Mouse (Mus musculus) liver, embryonic 14.5 days (tissue): ENCODE measurements at regions not wholly inside any gene's neighbourhood (a gene's known extent, or its start where the extent isn't known, plus 50 kb on each side); places are given as distances from the start of the nearest gene placed in this dataset.

Experiments
- CTCF ChIP-seq: IDR thresholded peaks from 2 replicates; pipeline ENCODE4 v1.5.1; 2016; ENCODE audit warnings: antibody characterized with exemption, low read depth, control low read depth
- EP300 ChIP-seq: IDR thresholded peaks from 2 replicates; pipeline ENCODE4 v1.6.1; 2016; ENCODE audit warnings: antibody characterized with exemption, low read depth

DNA sequence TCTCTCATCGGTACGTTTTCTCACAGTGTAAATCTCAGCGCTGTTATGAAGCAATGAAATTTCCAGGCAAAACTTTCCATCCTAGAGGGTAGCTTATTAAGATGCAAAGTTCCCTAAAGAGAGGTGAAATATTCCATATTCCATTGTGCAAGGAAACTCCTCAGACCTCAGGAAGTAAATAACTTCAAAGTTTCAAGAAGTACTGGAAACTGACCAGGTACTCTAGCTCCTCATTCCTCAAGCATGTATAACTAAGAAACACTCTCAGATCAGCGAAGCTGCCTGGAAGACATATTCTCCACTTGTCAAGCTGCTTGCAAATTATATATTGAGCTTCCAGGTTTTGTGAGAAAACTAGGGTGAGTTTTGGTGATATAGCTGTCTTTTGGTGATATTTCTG lies 279.8 kb upstream of the Mad2l1 start:
- TF ChIP-seq EP300, result no peak
- no peak for TF ChIP-seq CTCF
